Mouse (Mus musculus) hindbrain, embryonic 16.5 days (tissue): ENCODE measurements around the gene Fras1. TPM values are rescaled to one million over a fixed set of nuclear protein-coding genes. Genes with fewer than 3 reads are reported as not detected.
A peak's percentile ranks its signal among the peaks of the same experiment; 100 is the strongest.

Experiments
- ATAC-seq: fragments of 200-750 bp; cut with Nextera tagmentation; 2 replicates; pipeline ENCODE4 v1.8.0; 2017; ENCODE audit warnings: moderate TSS enrichment, moderate library complexity
- H3K27ac ChIP-seq: fragments of 300-500 bp; sonication (generic); 2 replicates; pipeline ENCODE4 v1.5.1; 2014; ENCODE audit warnings: low read depth, mild to moderate bottlenecking, control low read depth, low read length, moderate library complexity
- H3K27me3 ChIP-seq: fragments of 300-500 bp; sonication (generic); replicated peaks from 2 replicates; pipeline ENCODE4 v1.6.1; 2014; ENCODE audit warnings: low read length; ENCODE audit not compliant: control insufficient read depth, insufficient read depth
- H3K36me3 ChIP-seq: fragments of 300-500 bp; sonication (generic); 2 replicates; pipeline ENCODE4 v1.6.1; 2014; ENCODE audit warnings: mild to moderate bottlenecking, low read length, moderate library complexity, mixed read lengths; ENCODE audit not compliant: control insufficient read depth, insufficient read depth
- H3K4me1 ChIP-seq: fragments of 300-500 bp; sonication (generic); 2 replicates; pipeline ENCODE4 v1.6.1; 2014; ENCODE audit warnings: low read depth, low read length; ENCODE audit not compliant: control insufficient read depth, insufficient read depth
- H3K4me2 ChIP-seq: fragments of 300-500 bp; sonication (generic); 2 replicates; pipeline ENCODE4 v1.6.1; 2014; ENCODE audit warnings: mild to moderate bottlenecking, low read length, control low read depth, moderate library complexity
- H3K4me3 ChIP-seq: fragments of 300-500 bp; sonication (generic); 2 replicates; pipeline ENCODE4 v1.5.1; 2014; ENCODE audit warnings: mild to moderate bottlenecking, low read length, control low read depth, moderate library complexity
- H3K9ac ChIP-seq: fragments of 300-500 bp; sonication (generic); 2 replicates; pipeline ENCODE4 v1.6.1; 2014; ENCODE audit warnings: low read depth, mild to moderate bottlenecking, control low read depth, low read length, moderate library complexity
- H3K9me3 ChIP-seq: fragments of 300-500 bp; sonication (generic); 2 replicates; pipeline ENCODE4 v1.6.1; 2014; ENCODE audit warnings: mild to moderate bottlenecking, low read length, moderate library complexity; ENCODE audit not compliant: control insufficient read depth
- WGBS: fragments of 180-500 bp; shearing (Covaris S2); extraction: QIAGEN DNeasy Blood & Tissue Kit; methylation state at CpG from one replicate; pipeline ENCODE4 v1.1.7; 2014; 5-methylcytosine and 5-hydroxymethylcytosine counted together
- polyA plus RNA-seq: library from polyadenylated mRNA; unstranded; fragments of >200 nt; fragmentation: Nextera tagmentation; extraction: Ambion mirVana; gene quantifications from 2 replicates; pipeline ENCODE4 v1.2.1, GENCODE M21; 2015

Fras1 gene
- polyA plus RNA-seq, 1 experiment from 2014 or later = 6.4 TPM

DNA sequence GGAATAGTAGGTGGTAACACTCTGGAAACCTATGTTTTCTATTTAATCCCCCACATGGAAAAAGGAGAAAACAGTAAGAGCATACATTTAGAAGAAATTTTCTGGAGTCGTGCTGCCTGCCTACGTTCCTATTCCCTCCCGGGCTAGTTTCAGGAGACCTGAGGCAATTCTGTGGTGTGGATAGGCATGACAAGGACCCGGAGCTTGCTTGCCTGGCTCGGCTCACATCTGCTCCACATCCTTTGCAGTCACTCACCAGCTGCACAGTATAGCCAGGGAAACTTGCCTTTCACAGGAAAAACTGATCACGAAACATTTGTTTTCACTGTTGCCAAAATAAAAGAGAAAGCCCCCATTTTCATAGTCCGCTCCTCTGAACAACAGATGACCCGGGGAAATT, 325.2 kb downstream of the Fras1 start:
- H3K9ac ChIP-seq = no peak overlapping the region
- no peaks in the 10 kb centered on the region for H3K36me3 ChIP-seq
- ATAC-seq = no peak
- H3K27ac ChIP-seq = no peak overlapping the region
- no peaks in the 10 kb centered on the region for H3K9me3 ChIP-seq
- no peaks in the 10 kb centered on the region for H3K27me3 ChIP-seq
- no peak overlapping the region for H3K4me2 ChIP-seq
- peaks cover 8% of the 10 kb centered on the region for H3K4me1 ChIP-seq
- no peak overlapping the region for H3K4me3 ChIP-seq
- WGBS = 69% methylated on average over 8 of the region's 8 CpGs

DNA sequence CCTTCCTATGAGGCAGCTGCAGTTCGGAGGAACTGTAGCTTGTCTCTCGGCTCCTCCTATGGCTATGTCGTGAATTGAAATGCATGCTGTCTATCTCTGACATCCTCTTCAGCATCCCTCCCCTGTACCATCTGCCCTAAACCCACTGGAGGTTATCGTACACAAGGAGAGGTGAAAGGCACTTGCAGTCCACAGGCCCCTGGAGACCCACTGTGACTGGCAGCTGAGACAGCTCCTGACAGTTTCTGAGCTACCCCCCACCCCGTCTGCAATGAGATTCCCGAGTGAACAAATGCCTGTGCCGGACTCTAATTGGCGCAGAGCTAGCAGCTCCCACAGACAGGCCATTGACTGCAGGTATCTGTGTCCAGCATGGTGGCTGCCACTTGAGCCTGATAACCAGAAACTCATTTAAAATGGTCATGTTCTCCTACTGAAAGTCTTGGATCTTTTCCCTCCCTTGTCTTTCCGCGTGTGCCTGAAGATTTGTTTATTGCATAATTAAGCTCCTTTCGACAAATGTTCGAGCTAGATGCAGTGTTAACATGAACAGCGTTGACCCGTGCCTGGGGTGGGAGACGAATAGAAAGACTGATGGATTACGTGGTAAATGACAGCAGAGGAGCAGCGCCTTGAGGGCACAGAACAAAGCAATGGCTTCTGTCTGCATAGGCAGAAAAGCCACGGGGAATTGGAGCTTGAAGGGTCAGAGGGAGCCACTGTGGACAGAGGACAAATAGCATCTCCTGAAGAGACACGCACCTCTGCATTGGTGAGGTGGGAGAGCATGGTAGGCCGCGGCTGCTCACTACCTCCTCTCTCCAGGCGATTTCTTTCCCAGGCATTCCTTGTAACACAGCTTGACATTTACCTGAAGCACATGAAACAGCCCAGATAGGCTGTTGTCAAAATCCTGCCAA, 329.2 kb downstream of the Fras1 start:
- peaks cover 8% of the 10 kb centered on the region for H3K4me1 ChIP-seq
- WGBS = 27% methylated on average over 22 of the region's 22 CpGs
- H3K4me3 ChIP-seq = no peak overlapping the region
- H3K36me3 ChIP-seq = no peaks in the 10 kb centered on the region
- ATAC-seq = peak; percentile 79
- H3K4me2 ChIP-seq = peak overlapping the region; percentile 13; the same call in 1 of the 2 replicates
- 0 out of 2 replicates have a peak overlapping the region, but pooled peaks have one; percentile 24 for H3K27ac ChIP-seq
- H3K9me3 ChIP-seq = no peaks in the 10 kb centered on the region
- H3K27me3 ChIP-seq = no peaks in the 10 kb centered on the region
- H3K9ac ChIP-seq = 0 out of 2 replicates have a peak overlapping the region, but pooled peaks have one; percentile 1

DNA sequence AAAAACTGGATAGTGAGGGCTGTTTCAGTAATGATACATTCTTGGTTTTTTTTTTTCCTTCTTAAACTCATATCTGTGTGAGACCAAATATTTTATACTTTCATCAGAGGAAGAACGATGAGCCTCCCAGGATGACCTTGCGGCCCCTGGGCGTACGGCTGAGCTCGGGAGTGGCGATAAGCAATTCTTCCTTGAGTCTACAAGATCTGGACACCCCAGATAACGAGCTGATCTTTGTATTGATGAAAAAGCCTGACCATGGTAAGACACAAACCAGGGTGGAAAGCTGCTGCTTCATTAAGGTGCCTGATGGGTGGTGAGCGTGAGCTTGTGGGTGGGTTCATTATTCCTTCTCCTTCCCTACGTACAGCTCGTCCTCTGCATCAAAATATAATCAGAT, 334.8 kb downstream of the Fras1 start:
- no peak overlapping the region for H3K27ac ChIP-seq
- H3K36me3 ChIP-seq = no peaks in the 10 kb centered on the region
- ATAC-seq = no peak
- no peaks in the 10 kb centered on the region for H3K9me3 ChIP-seq
- H3K4me3 ChIP-seq = no peak overlapping the region
- H3K9ac ChIP-seq = no peak overlapping the region
- H3K4me2 ChIP-seq = no peak overlapping the region
- H3K27me3 ChIP-seq = no peaks in the 10 kb centered on the region
- peaks cover 3% of the 10 kb centered on the region for H3K4me1 ChIP-seq
- 75% methylated on average over 10 of the region's 10 CpGs for WGBS

DNA sequence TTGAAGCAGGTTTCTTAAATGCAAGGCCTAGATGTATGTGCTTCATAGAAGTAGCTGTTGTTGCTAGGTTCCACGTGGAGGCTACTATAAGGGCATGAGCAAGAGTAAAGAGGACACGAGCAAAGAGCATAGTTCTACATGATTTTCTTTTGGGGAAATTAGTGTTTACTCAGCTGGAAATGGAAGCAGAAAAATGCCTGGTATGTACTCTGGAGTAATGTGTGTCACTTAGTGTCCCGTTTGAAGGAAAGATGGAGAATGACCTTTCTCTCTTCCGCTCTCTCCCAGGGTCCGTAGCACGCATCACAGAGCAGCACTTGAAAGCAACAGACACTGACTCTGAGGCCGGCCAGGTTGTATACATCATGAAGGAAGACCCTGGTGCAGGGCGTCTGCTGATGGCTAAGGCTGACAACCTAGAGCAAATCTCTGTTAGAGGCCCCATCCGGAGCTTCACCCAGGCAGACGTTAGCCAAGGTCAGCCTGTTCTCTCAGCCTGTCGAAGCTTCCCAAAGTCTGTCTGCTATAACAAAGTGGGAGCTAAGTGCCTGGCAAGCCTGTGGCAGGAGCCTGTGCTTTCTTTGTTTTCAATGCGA, 338.4 kb downstream of the Fras1 start:
- Histone ChIP-seq H3K36me3 (no peaks in the 10 kb centered on the region), H3K27ac (peak overlapping the region; percentile 66), H3K9ac (peak overlapping the region; percentile 22; the same call in 1 of the 2 replicates), H3K4me2 (no peak overlapping the region), H3K4me1 (peaks cover 3% of the 10 kb centered on the region), H3K9me3 (no peaks in the 10 kb centered on the region), H3K4me3 (no peak overlapping the region), H3K27me3 (no peaks in the 10 kb centered on the region)
- peak; percentile 26; the same call in 1 of the 2 replicates for ATAC-seq
- 60% methylated on average over 12 of the region's 12 CpGs for WGBS

DNA sequence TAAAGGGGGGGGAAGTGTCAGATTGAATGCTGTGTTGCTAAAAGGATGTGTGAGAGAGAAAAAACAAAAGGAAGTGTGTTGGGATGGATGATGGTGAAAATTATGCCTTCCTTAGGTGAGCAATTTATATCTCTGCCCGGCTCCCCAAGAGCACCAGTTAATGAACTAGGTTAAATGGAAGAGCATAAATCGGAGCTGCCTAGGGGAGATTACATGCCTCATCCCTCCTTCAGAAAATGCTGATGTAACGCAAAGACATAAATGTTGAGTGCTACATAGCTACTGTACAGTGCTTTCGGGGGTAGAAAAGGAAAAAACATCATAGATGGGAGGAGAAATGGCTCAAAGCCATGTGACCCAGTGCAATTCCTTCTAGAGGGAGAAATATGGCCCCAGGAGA, 339.0 kb downstream of the Fras1 start:
- Histone ChIP-seq H3K36me3 (no peaks in the 10 kb centered on the region), H3K27ac (no peak overlapping the region), H3K9ac (no peak overlapping the region), H3K4me1 (peaks cover 3% of the 10 kb centered on the region), H3K4me2 (no peak overlapping the region), H3K9me3 (no peaks in the 10 kb centered on the region), H3K4me3 (no peak overlapping the region), H3K27me3 (no peaks in the 10 kb centered on the region)
- WGBS = 62% methylated on average over 4 of the region's 4 CpGs
- ATAC-seq = peak; percentile 26; the same call in 1 of the 2 replicates

DNA sequence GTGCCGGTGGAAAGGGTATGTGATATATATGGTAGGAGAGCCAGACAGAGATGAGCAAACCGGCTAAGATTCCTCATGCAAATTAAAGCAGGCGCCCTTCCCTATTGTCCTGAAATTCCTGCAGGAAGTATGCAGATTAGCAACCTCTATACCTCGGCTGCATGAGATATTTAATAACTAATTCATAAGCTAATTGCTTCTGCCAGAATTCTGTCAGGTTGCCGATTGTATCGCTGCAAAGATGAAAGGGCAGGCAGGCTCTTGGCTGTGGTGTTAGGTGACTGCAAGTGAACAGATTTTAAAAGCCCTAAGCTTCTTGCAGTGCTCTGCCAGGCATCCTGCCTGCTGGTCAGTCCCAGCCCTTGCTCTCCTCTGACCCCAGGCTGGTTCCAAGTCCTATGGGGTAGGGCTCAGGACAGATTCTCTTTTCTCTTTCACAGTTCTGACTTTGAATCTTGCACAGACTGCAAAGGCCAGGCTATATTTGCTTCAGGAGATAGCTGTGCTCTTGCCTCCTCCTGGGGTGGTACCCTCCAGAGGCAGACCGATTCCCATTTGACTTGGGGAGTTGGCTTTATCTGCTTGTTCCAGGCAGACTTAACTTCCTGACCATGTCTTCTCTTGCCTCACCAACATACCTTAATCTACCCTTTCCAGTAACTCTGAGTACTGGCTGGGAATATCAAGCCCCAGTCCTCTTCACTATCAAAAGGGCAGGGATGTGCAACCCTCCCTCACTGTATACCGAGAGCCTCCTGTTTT, 342.7 kb downstream of the Fras1 start:
- H3K9ac ChIP-seq = no peak overlapping the region
- peak; percentile 43 for ATAC-seq
- H3K4me1 ChIP-seq = peaks cover 3% of the 10 kb centered on the region
- no peak overlapping the region for H3K4me2 ChIP-seq
- H3K36me3 ChIP-seq = no peaks in the 10 kb centered on the region
- no peaks in the 10 kb centered on the region for H3K9me3 ChIP-seq
- no peak overlapping the region for H3K27ac ChIP-seq
- H3K27me3 ChIP-seq = no peaks in the 10 kb centered on the region
- no peak overlapping the region for H3K4me3 ChIP-seq
- 37% methylated on average over 8 of the region's 8 CpGs for WGBS

DNA sequence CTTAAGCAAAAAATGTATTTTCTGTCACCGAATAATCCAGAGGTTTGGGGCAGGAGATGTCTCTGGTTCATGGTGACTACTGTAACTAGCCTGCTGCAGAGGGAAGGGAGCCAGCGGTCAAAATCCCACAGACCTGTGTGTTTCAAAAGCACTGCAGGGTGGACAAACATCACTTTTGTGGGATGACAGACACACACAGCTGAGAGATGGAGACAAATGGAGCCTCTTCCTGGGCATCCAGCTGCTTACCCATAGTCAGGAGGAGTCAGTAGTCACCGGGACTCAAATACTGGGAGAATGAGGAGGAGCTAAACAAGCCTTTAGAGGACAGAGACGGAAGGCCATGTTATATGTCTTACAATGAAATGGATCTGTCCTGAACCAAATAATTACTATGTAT, 343.9 kb downstream of the Fras1 start:
- Histone ChIP-seq H3K9me3 (no peaks in the 10 kb centered on the region), H3K4me1 (no peaks in the 10 kb centered on the region), H3K27me3 (no peaks in the 10 kb centered on the region), H3K27ac (no peak overlapping the region), H3K4me3 (no peak overlapping the region), H3K36me3 (no peaks in the 10 kb centered on the region), H3K4me2 (no peak overlapping the region), H3K9ac (no peak overlapping the region)
- ATAC-seq = no peak
- 82% methylated on average over 4 of the region's 4 CpGs for WGBS

DNA sequence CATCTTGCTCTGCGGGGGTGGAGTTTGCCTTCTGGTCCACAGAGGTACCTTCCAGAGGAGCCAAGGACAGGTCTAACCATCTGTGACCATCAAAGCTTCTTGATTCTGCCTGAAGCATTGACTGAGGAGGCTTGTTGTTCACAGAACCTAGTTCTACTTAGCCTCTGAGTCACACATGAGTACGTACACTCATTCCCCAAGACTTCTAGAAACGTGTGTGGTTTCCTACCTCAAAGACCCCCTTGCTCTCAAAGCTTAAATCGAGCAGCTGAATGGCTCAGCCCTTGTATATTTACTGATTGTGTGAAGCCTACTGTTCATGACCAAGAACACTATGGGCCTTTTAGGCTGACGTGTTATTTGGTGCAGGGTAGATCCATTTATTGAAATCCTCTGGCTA, 344.8 kb downstream of the Fras1 start:
- Histone ChIP-seq H3K4me3 (no peak overlapping the region), H3K27me3 (no peaks in the 10 kb centered on the region), H3K9me3 (no peaks in the 10 kb centered on the region), H3K4me1 (no peaks in the 10 kb centered on the region), H3K9ac (no peak overlapping the region), H3K36me3 (no peaks in the 10 kb centered on the region), H3K4me2 (no peak overlapping the region), H3K27ac (no peak overlapping the region)
- no peak for ATAC-seq
- WGBS = 90% methylated on average over 5 of the region's 5 CpGs

DNA sequence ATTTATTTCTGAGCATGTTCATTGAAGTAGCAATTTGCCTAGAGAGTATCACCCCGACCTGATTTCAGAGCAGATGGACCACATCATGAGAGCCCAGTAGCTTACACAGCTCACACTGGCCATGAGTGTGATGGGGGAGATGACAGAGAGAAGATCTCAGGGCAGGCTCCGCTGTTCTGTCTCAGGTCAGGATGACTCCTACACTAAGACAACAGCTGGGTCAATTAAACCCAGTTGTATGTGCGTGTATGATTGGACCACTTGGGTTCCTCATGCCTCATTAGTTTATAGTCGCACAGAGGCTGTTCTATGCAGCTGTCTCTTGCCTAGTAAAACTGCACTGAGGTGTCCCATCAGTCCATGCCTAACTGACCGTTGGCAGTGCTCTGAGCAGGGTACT, 345.5 kb downstream of the Fras1 start:
- ATAC-seq = no peak

More for the DNA sequence above, 345.5 kb downstream of the Fras1 start:
- H3K4me3 ChIP-seq = no peak overlapping the region
- H3K4me2 ChIP-seq = no peak overlapping the region
- H3K4me1 ChIP-seq = no peaks in the 10 kb centered on the region
- H3K9me3 ChIP-seq = no peaks in the 10 kb centered on the region
- WGBS = 88% methylated on average over 5 of the region's 5 CpGs
- no peak overlapping the region for H3K27ac ChIP-seq
- H3K9ac ChIP-seq = no peak overlapping the region
- H3K27me3 ChIP-seq = no peaks in the 10 kb centered on the region
- no peaks in the 10 kb centered on the region for H3K36me3 ChIP-seq
